Mouse (Mus musculus): ENCODE data around the gene Cox11.

DNA sequence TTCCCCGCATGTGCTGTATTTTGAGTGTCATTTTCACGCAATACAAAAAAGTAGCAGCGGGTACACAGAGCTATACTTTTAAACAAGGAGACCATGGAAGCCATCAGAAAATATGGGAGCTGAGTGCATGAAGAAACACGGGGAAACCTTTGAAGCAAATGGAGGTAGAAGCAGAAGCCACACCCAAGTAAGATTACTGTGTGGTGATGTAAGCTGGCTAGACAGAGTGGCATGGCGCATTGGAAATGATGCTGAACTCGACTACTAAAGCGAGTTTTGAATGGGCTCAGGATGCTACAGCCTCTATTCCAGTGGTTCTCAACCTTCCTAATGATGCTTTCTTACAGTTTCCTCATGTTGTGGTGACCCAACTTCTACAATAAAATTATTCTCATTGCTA is 39.1 kb downstream of the Cox11 start:
- TF ChIP-seq POLR2A (IDR thresholded peaks at IDR 0.05; ENCODE audit: extremely low read depth, insufficient read depth, low read length) (no peak), CTCF (IDR thresholded peaks at IDR 0.05; ENCODE audit: low read depth, low read length) (no peak)
